14 mouse cellular contexts compared by ENCODE assay signal in the genomic region with DNA sequence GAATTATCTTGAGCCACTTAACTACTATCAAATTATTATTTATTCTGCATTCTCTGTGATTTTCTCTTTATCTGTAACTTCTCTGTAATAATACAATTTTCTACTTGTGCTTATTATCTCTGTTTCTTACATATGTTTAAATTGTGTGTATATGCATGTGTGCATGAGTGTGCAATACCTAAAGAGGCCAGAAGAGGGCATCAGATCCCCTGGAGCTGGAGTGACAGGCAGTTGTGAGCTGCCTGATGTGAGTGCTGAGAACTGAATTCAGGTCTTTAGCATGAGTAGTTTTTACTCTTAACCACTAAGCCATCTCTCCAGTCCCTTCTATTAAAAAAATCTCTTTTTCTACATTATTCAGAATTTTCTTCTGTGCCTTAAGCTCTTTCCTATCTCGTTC.
DNase-seq lines count a peak whose midpoint lies in the region; ATAC-seq and TF ChIP-seq lines count a peak whose summit lies in the region.
"Had no signal": no experiment of that assay in that cellular context is flagged by ENCODE, and none has a peak within 500 bp of the region (broad histone marks: within the 10 kb centered on the region; RNA-seq: fewer than 3 reads in every experiment).

No protein-coding gene starts in this region.

- peak; percentile 46 for TF ChIP-seq CTCF in heart, adult 2 months (IDR thresholded peaks at IDR 0.05)
- peak; percentile 41 for TF ChIP-seq CTCF in midbrain, postnatal 0 days (IDR thresholded peaks at IDR 0.05)
- TF ChIP-seq CTCF in G1E (IDR thresholded peaks at IDR 0.05; ENCODE audit: low read depth, low read length): peak; percentile 13; the same call in 1 of the 2 replicates
- peak; percentile 18; the same call in 1 of the 2 replicates for TF ChIP-seq CTCF in small intestine, adult 2 months (IDR thresholded peaks at IDR 0.05; ENCODE audit: extremely low read depth, insufficient read length, insufficient replicate concordance, low read depth, low read length)

- intact Hi-C loops in heart, adult 2 months (cut with DNase I): no loop called here

- no peak overlapping the region for H3K27ac ChIP-seq in heart, adult 2 months
- no peak overlapping the region for H3K27ac ChIP-seq in midbrain, postnatal 0 days (ENCODE audit: low read depth, low read length)
- no peak overlapping the region for H3K27ac ChIP-seq in midbrain, embryonic 11.5 days (ENCODE audit: low read depth, low read length)
- H3K27ac ChIP-seq in small intestine, adult 2 months (ENCODE audit: insufficient read depth, low read depth, low read length): no peak overlapping the region
- H3K27ac ChIP-seq in forebrain, embryonic 14.5 days (ENCODE audit: low read depth, low read length): no peak overlapping the region
- H3K27ac ChIP-seq: limb, embryonic 10.5 days; neural tube, embryonic 13.5 days had no signal

- no peak for DNase-seq in heart, adult 2 months
- no peak for DNase-seq in heart, adult 18-20 months
- DNase-seq in midbrain, postnatal 0 days (ENCODE audit: low spot score): no peak
- DNase-seq in midbrain, embryonic 11.5 days (ENCODE audit: low spot score, missing footprints): no peak
- no peak for DNase-seq in G1E (ENCODE audit: low spot score)
- no peak for DNase-seq in frontal cortex, adult 2 months (ENCODE audit: extremely low spot score in 1 of 2, low spot score in 1 of 2)
- no peak for DNase-seq in forebrain, embryonic 14.5 days (ENCODE audit: low spot score)
- DNase-seq: cerebellum, adult 18-20 months; heart, postnatal 10 days; kidney, postnatal 10 days had no signal

- no peak for ATAC-seq in midbrain, postnatal 0 days (ENCODE audit: low FRiP score)
- no peak for ATAC-seq in midbrain, embryonic 11.5 days (ENCODE audit: low FRiP score)
- ATAC-seq in G1E (ENCODE audit: extremely low read depth, insufficient number of reproducible peaks, low FRiP score, poor library complexity, severe bottlenecking): no peak
- no peak for ATAC-seq in forebrain, embryonic 14.5 days
- ATAC-seq: hindbrain, embryonic 16.5 days had no signal

- no peak overlapping the region for H3K4me3 ChIP-seq in heart, adult 2 months
- no peak overlapping the region for H3K4me3 ChIP-seq in midbrain, postnatal 0 days (ENCODE audit: low read depth, low read length)
- no peak overlapping the region for H3K4me3 ChIP-seq in midbrain, embryonic 11.5 days (ENCODE audit: low read depth, low read length)
- no peak overlapping the region for H3K4me3 ChIP-seq in G1E (ENCODE audit: low read depth, low read length)
- no peak overlapping the region for H3K4me3 ChIP-seq in small intestine, adult 2 months (ENCODE audit: low read depth, low read length)
- H3K4me3 ChIP-seq in forebrain, embryonic 14.5 days (ENCODE audit: low read depth, low read length): no peak overlapping the region
- H3K4me3 ChIP-seq: limb, embryonic 10.5 days; neural tube, embryonic 13.5 days had no signal

- no peaks in the 10 kb centered on the region for H3K9me3 ChIP-seq in midbrain, postnatal 0 days (ENCODE audit: low read length)
- H3K9me3 ChIP-seq in midbrain, embryonic 11.5 days (ENCODE audit: control insufficient read depth, low read length): no peaks in the 10 kb centered on the region
- H3K9me3 ChIP-seq in G1E (replicated peaks): no peaks in the 10 kb centered on the region
- H3K9me3 ChIP-seq in forebrain, embryonic 14.5 days (replicated peaks; ENCODE audit: control insufficient read depth, low read length): 0 out of 2 replicates have a peak, but pooled peaks cover 4% of the 10 kb centered on the region
- H3K9me3 ChIP-seq: limb, embryonic 10.5 days; neural tube, embryonic 13.5 days had no signal

- H3K9ac ChIP-seq in heart, adult 2 months (ENCODE audit: low read depth, low read length): no peak overlapping the region
- H3K9ac ChIP-seq in midbrain, postnatal 0 days (replicated peaks; ENCODE audit: low read length, poor library complexity, severe bottlenecking): no peak overlapping the region
- no peak overlapping the region for H3K9ac ChIP-seq in midbrain, embryonic 11.5 days (ENCODE audit: low read length)
- no peak overlapping the region for H3K9ac ChIP-seq in forebrain, embryonic 14.5 days (ENCODE audit: low read length)
- H3K9ac ChIP-seq: neural tube, embryonic 13.5 days had no signal

- no peaks in the 10 kb centered on the region for H3K79me2 ChIP-seq in heart, adult 2 months (replicated peaks; ENCODE audit: control insufficient read depth, insufficient read depth, low read length)

- no peaks in the 10 kb centered on the region for H3K4me1 ChIP-seq in heart, adult 2 months (ENCODE audit: control insufficient read depth, insufficient read depth, low read length)
- no peaks in the 10 kb centered on the region for H3K4me1 ChIP-seq in midbrain, postnatal 0 days (ENCODE audit: insufficient read depth, low read length)
- no peaks in the 10 kb centered on the region for H3K4me1 ChIP-seq in midbrain, embryonic 11.5 days (ENCODE audit: control insufficient read depth, insufficient read depth, low read length)
- H3K4me1 ChIP-seq in G1E (ENCODE audit: insufficient read depth, low read depth, low read length): no peaks in the 10 kb centered on the region
- H3K4me1 ChIP-seq in small intestine, adult 2 months (ENCODE audit: control insufficient read depth, insufficient read depth, insufficient read length, low read length): no peaks in the 10 kb centered on the region
- no peaks in the 10 kb centered on the region for H3K4me1 ChIP-seq in forebrain, embryonic 14.5 days (ENCODE audit: control insufficient read depth, insufficient read depth, low read length)

- no peaks in the 10 kb centered on the region for H3K36me3 ChIP-seq in heart, adult 2 months (ENCODE audit: control insufficient read depth, insufficient read depth, low read length)
- no peaks in the 10 kb centered on the region for H3K36me3 ChIP-seq in midbrain, postnatal 0 days (ENCODE audit: insufficient read depth, low read length)
- H3K36me3 ChIP-seq in midbrain, embryonic 11.5 days (ENCODE audit: control insufficient read depth, insufficient read depth, low read length): no peaks in the 10 kb centered on the region
- no peaks in the 10 kb centered on the region for H3K36me3 ChIP-seq in G1E (replicated peaks)
- no peaks in the 10 kb centered on the region for H3K36me3 ChIP-seq in small intestine, adult 2 months (ENCODE audit: control insufficient read depth, insufficient read depth, low read length)
- no peaks in the 10 kb centered on the region for H3K36me3 ChIP-seq in forebrain, embryonic 14.5 days (ENCODE audit: control insufficient read depth, insufficient read depth, low read length)
- H3K36me3 ChIP-seq: limb, embryonic 10.5 days; neural tube, embryonic 13.5 days had no signal

- WGBS in heart, adult 2 months: 90% methylated on average over 1 of the region's 1 CpGs
- WGBS in midbrain, postnatal 0 days: 86% methylated on average over 1 of the region's 1 CpGs
- 95% methylated on average over 1 of the region's 1 CpGs for WGBS in midbrain, embryonic 11.5 days
- WGBS in small intestine, adult 2 months: 79% methylated on average over 1 of the region's 1 CpGs
- 88% methylated on average over 1 of the region's 1 CpGs for WGBS in forebrain, embryonic 14.5 days

- no peaks in the 10 kb centered on the region for H3K27me3 ChIP-seq in heart, adult 2 months (ENCODE audit: control insufficient read depth, insufficient read depth, low read length)
- no peaks in the 10 kb centered on the region for H3K27me3 ChIP-seq in midbrain, postnatal 0 days (ENCODE audit: insufficient read depth, low read length)
- H3K27me3 ChIP-seq in midbrain, embryonic 11.5 days (ENCODE audit: control insufficient read depth, insufficient read depth, low read length): no peaks in the 10 kb centered on the region
- peaks cover 2% of the 10 kb centered on the region; the same call in 1 of the 2 replicates for H3K27me3 ChIP-seq in G1E (ENCODE audit: insufficient read depth, low read length)
- H3K27me3 ChIP-seq in small intestine, adult 2 months (ENCODE audit: control insufficient read depth, insufficient read depth, low read length): no peaks in the 10 kb centered on the region
- no peaks in the 10 kb centered on the region for H3K27me3 ChIP-seq in forebrain, embryonic 14.5 days (replicated peaks; ENCODE audit: control insufficient read depth, insufficient read depth, low read length)
- H3K27me3 ChIP-seq: neural tube, embryonic 13.5 days had no signal

- no peak for TF ChIP-seq POLR2A in heart, adult 2 months (IDR thresholded peaks at IDR 0.05; ENCODE audit: insufficient read depth, low read depth, low read length)
- no peak for TF ChIP-seq POLR2A in small intestine, adult 2 months (IDR thresholded peaks at IDR 0.05; ENCODE audit: low read depth, low read length)

- no peak overlapping the region for H3K4me2 ChIP-seq in midbrain, postnatal 0 days (ENCODE audit: low read depth, low read length, poor library complexity, severe bottlenecking)
- H3K4me2 ChIP-seq in midbrain, embryonic 11.5 days: no peak overlapping the region
- H3K4me2 ChIP-seq in forebrain, embryonic 14.5 days (ENCODE audit: low read length): no peak overlapping the region
- H3K4me2 ChIP-seq: neural tube, embryonic 13.5 days had no signal

- no peak for TF ChIP-seq EP300 in heart, adult 2 months (IDR thresholded peaks at IDR 0.05; ENCODE audit: insufficient read depth, low read depth, low read length)
